Mouse (Mus musculus) kidney, postnatal 25 days (tissue): ENCODE data around the gene Il13.
A peak's percentile ranks its signal among the peaks of the same experiment; 100 is the strongest.

ENCODE experiments used
- DNase-seq, 2 experiments: peaks; one replicate each; pipeline ENCODE4 v3.0.0; 2021; ENCODE audit warnings: mixed read lengths in 2 of 2

Il13 gene

DNA sequence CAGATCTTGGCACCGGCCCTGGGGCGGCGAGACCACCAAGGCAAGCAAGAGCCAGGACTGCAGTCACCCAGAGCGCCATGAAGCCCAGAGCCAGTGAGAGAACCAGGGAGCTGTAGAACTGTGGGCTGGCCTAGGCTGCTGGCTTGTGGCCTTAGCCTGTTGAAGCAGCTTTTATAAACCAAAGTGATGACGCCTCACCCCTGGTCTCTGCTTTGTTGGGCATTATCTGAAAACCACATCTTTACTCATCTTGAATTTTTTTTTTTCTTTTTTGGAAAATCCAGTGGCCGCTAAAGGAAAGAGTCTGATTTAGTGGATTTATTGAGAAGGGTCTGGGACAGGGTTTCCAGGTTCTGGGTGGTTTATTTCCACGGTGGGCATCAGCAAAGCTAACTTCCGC is at the start of gene Il13:
Gene Il13, minus strand, starts transcription at position 147 of the 400 bp plus-strand sequence.
- no peak for DNase-seq

DNA sequence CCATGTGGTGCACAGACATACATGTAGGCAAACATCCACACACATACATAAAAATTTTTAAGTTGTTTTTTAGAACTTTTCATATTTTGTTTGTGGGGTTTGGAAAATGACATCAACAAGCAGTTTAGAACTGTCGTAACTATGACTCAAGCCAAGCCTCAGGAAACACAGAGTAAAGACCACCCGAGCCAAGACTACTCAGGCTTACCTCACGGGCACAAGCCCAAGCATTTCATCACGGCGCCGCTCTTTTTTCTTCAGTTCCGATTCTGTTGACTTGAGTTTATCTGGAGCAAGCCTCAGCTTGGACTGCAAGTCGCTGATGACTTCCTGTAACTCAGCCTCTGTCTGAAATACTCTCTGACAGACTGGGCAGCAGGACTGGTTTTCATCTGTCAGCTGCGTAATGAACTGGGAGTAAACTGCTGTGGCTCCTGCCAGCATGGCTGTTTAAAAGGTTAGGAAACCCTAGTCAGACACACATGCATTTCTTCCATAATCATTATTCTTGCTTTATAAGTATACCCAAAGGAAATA is 48.6 kb upstream of the Il13 start:
- DNase-seq = no peak

DNA sequence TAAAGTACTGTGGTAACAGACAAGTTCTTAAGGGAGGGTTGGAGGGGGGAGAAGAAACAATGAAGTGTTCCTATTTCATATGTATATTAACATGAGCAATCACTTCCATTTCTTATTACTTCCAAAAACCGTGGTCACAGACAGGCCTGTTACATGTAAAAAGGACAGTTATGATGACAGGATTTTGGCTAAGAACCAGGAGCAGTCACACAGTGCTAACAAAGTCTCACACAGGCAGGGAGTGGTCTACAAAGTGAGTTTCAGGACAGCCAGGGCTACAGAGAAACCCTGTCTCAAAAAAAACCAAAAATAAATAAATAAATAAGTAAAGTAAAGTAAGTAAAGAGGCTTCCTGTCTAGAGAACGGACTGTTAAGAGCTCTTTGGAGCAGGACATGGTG is 47.7 kb upstream of the Il13 start:
- DNase-seq = no peak

DNA sequence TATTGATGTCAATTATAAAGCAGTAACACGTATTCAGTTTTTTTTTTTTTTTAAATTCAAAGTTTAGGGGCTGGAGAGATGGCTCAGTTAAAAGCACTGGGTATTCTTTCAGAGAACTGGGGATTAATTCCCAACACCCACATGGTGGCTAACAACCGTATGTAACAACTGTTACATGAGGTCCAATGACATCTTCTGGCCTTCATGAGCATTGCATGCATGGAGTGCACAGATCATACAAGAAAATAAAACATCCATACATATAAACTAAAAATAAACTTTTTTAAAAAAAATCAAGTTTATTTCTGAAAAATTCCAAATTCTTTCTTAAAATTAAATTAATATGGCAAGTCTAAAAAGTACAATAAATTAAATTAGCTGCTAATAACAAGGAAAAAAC is 47.2 kb upstream of the Il13 start:
- no peak for DNase-seq

DNA sequence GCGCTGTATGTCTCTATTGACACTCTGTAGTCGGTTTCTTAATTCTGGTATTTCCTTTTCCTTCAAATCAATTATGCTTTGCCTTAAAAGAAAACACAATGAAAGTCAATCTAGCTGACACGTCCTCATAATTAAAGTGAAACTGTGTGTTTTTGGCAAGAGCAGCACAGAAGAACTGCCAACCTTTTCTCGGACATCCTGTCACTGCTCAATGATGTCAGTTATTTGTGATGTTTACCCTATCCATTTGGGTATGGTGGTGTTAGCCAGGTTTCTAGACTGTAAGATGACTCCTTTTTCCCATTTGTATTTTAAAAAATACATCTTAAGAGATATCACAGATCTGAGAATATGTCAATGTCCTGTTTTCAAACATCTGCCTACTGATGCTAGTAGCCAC is 45.6 kb upstream of the Il13 start:
- peak in 1 of 2 experiments; percentile 10 for DNase-seq

DNA sequence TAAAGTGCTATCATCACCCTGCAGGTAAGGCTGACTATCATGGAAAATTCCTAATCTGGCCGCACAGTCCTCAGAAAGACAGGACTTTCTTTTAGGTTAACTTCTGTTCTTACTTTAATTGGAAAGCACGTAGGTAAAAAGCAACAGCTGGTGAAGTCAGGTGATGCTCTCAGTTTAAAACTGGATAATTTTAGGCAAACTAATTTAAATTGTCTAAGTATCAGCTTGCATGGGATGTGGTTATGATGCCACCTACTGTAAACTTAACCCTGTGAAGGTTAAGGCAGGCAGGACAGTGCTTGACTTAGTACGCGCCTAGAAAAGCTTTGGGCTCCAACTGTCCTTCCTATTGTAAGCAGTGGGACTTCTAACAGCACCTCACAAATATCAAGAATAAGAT is 36.9 kb upstream of the Il13 start:
- DNase-seq = no peak

DNA sequence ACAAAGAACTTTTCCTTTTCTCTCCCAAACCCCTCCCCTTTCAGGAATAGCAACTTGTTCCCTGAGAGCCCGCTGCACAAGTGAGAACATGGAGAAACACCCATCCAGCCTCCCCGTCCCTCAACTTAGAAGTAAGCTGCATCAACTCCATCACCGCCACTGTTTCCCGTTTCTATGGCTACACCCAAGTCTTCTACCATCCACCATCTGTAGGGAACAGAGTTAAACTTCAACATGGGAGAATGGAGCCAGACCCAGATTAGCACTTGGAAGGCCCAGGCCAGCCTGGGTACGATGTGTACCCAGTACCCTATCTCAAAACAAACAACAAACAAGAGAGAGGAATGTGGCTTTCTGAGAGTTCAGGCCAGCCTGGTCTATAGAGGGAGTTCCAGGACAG is 29.6 kb upstream of the Il13 start:
- no peak for DNase-seq

DNA sequence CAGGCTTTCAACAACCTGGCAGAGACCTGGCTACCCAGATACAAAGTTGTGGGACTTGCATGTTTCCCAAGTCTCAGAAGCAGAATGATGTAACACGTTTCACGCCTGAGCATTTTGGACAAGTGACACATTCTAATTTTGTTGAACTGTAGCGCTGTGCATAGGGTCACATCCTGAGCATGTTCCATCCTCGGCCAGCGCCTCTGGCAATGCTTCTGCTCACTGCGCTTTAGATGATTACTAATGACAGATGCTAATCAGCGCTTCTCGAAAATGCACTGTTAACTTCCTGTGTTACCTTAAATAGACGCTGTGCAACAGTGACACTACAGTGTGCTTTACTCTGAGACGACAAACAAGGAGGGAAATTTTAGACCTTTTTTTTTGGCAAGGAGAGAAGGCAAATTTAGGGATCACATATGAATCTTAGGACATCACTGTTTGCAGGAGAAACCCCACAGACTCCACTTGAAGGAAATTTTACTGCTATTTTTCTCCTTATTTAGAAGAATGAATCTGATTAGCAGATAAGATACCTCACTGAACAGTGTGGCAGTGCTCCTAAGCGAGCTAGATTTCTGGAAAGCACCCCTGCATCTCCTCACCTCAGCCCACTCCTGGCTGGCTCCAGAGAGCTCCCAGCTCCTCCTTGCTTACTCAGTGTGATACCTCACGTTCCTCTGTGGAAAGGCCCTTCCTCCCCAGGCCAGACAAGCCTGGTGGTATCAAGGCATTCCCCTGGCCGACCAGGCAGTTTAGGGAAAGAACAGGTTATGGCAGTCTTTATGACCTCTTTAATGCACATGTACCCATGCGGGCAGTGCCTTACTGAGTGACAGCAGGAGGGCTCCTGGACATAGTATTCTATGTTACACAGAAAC is 28.5 kb upstream of the Il13 start:
- DNase-seq = no peak

DNA sequence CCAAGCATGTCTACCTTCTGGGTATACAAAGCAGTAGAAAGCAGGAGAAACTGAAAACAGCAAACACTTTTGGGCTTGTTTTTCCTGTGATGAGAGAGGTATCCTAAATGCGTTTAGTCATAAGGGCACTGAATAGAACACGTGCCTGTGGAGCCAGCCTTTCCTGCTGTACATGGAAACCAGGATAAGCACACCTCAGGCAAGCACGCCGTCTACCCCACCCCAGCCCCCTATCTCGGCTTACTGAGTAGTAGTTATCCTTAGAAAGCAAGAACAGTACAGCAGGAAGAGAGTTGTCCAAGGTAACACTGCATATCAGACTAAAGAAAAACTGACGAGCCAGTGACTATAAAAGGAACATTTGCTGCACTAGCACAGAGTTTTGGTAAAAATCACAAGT is 23.3 kb upstream of the Il13 start:
- DNase-seq = no peak

DNA sequence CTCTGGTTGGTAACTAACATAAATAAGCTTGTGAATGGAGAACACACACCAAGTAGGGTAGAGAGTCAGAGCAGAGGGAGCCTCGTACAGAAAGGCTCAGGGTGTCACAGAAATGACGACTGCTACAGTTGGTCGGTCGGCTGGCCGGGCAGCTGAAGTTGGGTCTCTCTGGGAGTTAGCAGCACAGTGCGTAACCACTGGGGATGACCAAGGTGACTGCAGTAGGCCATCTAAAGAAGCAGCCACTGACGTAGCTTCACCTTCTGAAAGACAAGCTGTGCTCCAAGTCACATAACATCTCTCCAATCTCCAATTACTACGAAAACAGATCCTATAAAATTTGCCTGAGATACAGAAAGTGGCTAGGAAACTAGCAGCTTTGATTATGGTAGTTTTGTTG is 22.9 kb upstream of the Il13 start:
- DNase-seq = no peak

DNA sequence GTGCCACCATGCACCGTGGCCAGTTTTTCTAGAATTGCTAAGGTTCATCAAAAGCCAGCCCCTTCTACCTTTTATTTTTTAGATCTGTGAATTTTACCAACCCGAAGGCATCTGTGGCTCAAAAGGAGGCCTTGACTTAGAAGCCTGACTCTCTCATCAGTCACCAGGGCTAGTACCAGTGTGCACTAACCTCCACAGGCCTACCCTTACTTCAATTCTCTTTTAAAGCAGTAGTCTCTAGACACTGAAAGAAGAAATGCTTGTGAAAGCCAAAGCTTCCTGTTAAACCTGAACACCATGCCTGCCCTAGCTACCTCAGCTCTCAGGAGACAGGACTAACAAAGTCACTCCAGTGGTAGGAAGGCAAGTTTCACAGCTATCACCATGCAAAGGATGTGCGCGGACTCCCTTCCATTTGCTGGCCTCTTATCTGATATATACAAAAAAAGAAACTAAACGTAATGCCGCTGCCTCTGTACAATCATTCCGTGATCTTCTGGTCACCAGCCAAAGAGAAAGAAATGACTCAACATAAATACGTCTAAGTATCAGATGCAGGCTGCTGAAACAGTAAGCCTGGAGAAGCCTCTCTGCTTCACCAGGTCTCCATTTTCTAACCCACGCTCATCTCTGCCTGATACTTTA is 22.2 kb upstream of the Il13 start:
- no peak for DNase-seq

DNA sequence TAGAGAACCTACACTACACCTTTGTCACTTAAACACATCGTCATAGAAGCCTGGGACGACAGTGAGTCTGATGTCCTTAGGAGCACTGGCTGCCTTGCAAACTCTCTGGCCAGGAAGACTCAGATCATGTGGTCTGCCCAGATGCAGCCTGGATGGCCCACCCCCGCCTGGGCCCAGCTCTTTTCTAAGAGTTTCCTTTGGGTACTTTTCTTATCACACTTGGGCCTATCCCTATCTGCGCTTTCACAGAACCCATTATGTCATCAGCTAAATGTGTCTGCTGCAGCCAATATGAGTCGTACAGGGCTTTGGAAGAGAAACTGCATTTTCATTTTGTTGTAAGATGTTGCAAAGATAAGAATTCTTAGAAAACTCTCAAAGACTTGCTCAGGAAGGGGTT is 20.5 kb upstream of the Il13 start:
- no peak for DNase-seq

DNA sequence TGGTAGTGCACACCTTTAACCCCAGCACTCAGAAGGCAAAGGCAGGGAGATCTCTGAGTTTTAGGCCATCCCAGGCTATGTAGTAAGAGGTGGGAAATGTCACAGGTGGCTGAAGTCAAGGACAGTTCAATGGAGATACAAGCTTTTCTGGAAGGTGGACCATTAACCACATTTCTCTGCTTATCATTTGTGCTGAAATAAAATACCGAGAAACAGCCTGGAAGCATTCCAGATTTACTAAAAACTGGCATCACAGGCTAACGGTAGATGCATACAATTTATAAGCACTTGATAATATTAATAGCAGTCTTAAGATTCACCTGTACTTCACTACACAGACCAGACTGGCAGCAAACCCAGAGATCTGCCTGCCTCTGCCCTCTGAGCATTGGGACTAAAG is 17.9 kb upstream of the Il13 start:
- DNase-seq = no peak

DNA sequence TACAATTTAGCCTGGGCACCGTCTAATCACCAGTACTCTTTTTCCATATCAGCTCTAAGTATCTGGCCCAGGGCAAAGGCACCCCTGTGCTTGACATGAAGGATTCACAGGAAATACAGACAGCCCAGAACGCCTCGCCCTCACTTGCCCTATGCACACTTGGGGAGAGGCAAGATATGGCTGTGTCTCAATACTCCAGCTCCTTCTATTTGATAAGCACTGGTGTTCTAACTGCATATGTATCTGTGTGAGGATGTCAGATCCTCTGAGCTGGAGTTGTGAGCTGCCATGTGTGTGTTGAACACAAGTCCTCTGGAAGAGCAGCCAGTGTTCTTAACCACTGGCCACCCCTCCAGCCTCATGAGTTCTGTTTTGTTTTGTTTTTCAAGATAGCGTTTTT is 16.9 kb upstream of the Il13 start:
- DNase-seq = no peak

DNA sequence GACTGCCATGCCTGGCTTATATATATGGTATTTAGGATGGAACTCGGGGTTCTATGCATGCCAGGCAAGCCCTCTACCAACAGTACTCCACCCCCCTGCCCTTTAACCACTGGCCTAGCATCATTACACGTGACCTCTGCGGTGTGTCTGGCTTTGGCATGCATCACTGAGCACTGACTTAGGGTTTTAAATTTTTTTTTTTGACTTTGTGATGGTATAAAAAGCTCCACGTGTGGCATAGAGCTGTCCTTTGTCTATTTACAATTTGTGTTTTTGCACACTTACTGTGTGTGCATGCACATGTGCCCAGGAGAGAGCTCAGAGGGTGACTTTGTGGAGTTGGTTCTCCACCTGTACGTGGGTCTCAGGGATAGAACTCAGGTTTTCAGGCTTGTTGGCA is 9.5 kb upstream of the Il13 start:
- peak in 1 of 2 experiments; percentile 5 for DNase-seq

DNA sequence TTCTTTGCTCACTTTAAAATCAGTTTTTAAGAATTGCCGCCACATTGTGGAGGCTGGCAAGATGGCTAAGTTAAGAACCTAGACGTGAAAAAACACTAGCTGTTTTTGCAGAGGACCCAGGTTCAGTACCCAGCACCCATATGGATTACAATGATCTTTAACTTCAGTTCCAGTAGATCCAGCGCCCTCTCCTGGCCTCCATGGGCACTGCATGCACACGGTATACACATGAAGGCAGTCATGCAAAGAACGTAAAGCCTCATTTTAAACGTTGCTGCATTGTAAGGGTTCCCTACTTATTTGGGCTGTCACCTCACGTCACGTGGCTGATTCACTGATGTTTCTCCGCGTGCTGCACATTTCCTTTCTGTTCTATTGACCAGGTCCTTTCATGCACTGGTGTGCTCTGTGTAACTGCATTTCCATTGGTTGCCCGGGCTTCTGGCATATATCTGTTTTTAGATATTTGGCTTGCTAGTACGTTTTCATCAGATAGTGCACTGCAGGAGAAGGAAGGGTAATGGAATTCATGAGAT is 8.3 kb upstream of the Il13 start:
- no peak for DNase-seq

DNA sequence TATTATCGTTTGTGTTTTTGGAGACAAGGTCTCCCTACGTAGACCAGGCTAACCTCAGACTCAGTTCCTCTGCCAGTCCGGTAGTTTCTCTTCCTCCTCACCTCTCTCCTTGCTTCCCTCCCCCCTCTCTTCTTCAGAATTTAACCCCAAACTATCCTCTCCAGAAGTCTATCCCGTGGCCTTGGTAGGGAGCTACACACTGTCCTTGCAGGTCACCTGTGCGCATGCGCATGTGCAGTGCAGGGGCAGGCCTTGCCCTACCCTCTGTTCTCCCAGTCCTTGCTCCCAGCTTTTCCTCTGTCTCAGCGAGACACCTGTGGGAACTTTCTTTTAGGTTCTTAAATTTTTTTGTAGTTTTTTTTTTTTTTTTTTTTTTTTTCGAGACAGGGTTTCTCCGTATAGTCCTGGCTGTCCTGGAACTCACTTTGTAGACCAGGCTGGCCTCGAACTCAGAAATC is 3.3 kb upstream of the Il13 start:
- DNase-seq = no peak

DNA sequence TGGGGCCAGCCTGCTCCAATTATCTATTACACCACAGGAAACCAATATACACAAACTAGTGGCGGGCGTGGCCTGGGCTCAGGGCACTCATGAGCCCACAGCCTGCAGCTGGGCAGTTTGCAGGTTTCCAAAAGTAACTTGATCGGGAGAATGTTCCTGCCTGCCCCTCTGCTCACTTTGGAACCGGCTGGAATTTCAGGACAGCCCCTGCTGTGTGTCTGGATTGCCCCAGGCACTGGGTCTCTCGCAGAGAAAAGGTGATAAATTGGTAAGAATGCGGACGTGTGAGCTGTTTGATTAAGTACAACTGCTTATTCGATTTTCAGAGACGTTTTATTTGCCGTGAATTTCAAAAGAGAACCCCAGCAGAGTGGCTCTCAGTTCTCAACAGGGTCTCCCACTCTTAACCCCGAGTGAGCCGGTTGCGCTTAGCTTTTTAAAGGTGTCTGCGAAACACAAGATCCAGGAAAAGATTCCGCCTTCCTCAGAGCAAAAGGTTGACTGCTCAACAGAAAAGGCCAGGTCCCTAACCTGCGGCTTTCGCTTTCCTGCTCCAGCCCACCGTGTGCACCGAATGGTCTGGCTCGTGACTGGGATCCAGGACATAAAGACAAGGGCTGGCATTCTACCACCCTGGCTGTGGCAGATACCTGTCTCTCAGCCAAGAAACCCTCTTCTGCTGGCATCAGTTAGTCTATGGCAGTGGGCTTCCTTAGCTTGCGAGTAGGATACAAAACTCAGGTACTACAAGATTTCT is 2.7 kb upstream of the Il13 start:
- no peak for DNase-seq

DNA sequence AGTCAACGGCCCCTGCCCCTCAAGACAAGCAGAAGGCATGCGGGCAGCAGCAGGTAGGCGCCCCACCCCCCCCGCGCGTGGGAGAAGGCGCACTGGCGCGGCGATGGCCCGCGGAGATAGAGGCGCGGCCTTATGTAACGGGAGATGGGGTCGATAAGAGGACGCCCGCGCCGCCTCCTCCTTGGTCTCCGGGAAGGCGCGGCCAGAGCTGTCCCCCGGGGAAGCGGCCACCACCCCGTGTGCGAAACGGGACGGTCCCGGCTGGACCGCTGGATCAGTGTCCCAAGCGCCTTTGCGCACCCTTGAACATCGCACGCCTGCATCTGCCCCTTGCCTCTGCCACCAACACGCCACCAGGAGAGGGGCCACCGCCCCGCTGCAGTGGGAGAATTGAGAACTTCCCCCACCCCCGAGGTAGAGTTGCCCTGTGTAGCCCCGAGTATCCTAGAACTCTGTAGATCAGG is 1.7 kb upstream of the Il13 start:
- peak in 1 of 2 experiments; percentile 49 for DNase-seq

DNA sequence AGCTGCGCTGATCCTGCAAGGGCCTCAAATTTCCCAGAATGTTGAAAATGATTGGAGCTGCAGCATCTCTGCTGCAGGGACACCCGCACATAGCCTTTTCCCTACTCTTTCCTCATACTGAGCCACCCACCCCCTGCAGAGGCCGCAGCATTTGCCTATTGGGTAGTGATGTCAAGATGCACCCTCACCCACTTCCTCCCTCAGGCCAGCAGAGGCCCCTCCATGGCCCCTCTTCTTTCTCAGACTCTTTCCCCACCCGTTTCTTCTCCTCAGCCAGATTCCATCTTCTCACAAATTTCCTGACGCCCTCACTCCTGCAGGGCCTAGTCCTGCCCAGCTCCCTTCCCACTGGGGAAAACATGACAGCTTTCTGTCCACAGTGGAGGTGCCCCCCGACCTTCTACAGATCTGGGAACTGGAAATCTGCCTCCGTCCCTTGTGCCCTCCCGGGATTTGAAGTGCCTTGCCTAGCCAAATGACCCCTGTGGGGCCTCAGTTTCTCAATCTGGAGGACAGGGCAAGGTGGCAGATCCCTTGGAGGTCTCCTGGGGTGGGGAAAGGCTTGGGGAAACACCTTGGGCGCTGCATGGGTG is 1.2 kb upstream of the Il13 start:
- no peak for DNase-seq

DNA sequence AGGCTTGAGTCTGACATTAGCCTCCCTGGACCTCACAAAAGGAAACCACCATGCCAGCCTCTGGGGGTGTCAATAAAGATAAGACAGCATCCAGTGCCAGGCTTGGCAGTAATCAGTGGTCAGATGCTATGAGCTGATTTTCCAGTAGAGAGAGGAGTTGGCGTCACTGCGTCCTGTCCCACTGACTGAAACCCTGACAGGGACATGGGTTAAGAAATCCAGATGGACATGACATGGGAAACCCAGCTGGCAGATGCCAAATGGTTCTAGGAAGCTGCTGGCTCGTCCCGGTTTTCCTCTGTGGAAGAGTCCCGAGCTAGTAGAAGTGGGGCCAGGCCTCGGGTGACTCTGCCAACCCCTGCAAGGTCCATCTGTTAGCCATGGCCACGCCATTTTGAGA is 858 bp downstream of the Il13 start:
- DNase-seq = no peak

DNA sequence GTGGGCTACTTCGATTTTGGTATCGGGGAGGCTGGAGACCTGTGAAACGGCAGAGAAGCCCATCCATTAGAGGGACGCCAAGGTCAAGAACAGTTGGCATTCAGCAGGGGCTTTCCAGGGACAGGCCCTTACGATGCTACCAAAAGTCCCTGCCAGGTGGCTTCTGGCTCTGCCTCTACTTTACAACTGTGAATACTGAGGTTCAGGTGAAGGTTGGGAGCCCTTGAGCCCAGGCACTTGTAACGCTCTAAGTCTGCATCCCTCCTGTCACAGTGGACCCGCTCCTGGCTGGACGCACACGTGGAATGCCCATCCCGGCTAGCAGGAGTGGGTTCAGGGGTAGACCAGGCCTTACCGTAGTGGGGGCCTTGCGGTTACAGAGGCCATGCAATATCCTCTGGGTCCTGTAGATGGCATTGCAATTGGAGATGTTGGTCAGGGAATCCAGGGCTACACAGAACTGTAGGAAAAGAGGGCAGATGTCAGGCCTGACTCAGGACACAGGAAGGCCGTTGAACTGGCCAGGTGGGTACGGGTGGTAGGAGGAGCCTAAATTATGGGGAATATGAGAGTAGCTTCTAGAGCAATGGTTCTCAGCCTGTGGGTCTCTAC is 2.3 kb downstream of the Il13 start:
- DNase-seq = peak in 1 of 2 experiments; percentile 9
